Mouse (Mus musculus) kidney, postnatal 4 days (tissue): Measurements from ENCODE around the gene Ptpro.
A peak's percentile ranks its signal among the peaks of the same experiment; 100 is the strongest.

Experiments used
- DNase-seq, 2 experiments: peaks; one replicate each; pipeline ENCODE4 v3.0.0; 2021; ENCODE audit warnings: mixed read lengths in 2 of 2

Ptpro gene

GRCm38 (mm10) chr6:137294973-137295820, 43.1 kb downstream of the Ptpro start:
- DNase-seq: peak; percentile 33 to 64

- DNase-seq: no peak
Observed at GRCm38 (mm10) chr6:137302561-137302960, 50.4 kb downstream of the Ptpro start.

GRCm38 (mm10) chr6:137303824-137304223, 51.7 kb downstream of the Ptpro start:
- DNase-seq: no peak

- DNase-seq: no peak
Observed at GRCm38 (mm10) chr6:137315265-137315664, 63.1 kb downstream of the Ptpro start.

DNA sequence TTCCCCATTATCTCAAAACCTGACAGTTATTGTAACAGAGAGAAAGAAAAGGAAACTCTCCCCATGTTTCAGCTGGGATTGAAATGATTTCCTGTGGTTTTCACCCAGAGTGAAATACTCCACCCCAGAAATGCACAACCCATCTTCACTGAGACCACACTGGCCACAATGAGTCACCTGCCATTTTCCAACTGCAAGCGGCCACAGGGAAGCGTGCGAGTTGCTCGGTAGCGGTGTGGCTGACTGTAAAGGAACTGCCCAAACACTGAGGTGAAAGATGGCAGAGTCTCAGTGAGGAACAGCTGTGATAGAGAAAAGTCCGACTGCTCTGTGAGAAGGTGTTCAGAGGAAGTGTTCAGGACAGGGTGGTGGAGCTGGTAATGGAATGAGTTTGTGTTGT, 64.2 kb downstream of the Ptpro start:
- no peak for DNase-seq

GRCm38 (mm10) chr6:137317509-137317908, 65.4 kb downstream of the Ptpro start:
- DNase-seq: no peak

DNA sequence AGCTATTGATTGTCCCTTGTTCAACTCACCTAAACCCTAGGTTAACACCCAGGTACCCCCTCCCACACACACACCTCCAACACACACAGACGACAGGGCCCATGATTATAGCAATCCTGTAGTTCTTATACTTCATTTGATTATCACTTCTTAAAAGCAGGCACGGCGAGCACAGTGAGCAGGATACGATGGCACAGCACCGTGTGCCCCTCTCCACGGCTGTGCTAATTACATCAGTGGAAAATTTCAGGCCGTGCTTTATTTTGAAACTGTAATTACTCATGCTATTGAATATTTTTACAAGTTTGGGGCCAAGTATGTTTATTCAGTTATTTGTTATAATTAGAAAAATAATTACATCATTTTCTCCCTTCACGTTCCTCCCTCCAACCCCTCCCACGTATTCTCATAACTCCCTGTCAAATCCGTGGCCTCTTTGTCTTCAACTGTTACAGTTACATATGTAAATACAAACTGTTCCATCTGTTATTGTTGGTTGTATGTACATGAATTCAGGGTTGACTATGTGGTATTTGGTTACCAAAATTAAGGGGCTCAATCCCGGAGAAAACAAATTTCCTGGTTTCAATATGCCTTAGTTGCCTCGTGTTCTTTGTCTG, 66.2 kb downstream of the Ptpro start:
- DNase-seq: no peak

DNA sequence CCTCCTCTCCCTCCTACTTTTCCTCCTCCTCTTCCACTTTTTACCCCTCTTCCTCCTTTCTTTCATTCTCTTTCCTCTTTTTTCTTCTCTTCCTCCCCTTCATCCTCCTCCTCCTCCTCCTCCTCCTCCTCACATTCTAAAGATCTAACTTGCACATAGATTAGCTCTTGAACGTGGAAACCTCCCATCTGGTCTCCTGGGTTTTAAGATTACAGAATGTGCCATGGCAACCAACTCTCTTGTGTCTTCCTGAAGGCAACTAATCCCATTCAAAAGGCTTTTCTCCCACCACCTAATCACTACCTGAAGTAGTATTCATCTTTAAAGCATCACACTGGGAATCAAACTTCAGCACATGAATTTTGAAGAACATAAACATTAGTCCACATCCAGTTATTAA, 67.5 kb downstream of the Ptpro start:
- no peak for DNase-seq

DNA sequence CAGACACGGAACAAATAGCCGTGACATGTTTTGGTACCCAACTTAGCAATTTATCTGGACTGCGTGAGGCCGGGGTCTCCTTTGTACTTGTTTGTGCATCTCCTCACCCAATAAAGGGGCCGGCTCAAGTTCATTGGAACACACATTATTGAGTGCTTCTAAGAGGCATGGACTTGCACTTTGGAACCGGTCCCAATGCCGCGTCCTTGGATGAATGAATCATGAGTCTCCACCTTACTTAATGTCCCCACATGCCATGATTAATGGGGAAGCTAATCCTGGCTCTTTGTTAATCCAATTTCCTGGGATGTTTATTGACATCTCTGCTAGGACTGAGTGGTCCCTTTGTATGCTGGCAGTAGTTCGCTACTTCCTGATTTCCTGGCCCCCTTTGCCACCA, 75.6 kb downstream of the Ptpro start:
- peak in 1 of 2 experiments; percentile 22 for DNase-seq

GRCm38 (mm10) chr6:137328228-137328627, 76.1 kb downstream of the Ptpro start:
- DNase-seq: no peak

DNA sequence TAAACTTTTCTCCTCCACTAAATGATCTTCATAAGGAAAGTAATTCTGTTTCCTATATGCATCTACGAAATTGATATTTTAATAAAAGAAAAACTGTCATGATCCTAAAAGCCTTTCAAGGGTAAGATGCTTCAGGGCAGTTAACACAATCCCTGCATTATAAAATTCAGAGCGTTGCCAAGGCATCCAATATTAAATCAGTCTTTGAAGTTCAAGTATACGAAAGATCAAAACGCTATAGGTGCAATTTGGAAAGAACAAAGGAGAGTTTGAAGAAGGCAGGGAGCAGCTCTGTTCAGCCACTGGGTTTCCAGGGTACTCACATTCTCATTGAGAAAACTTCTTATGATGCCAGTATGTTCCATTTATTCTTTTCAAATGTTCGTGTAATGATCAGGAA, 78.7 kb downstream of the Ptpro start:
- DNase-seq: no peak

DNA sequence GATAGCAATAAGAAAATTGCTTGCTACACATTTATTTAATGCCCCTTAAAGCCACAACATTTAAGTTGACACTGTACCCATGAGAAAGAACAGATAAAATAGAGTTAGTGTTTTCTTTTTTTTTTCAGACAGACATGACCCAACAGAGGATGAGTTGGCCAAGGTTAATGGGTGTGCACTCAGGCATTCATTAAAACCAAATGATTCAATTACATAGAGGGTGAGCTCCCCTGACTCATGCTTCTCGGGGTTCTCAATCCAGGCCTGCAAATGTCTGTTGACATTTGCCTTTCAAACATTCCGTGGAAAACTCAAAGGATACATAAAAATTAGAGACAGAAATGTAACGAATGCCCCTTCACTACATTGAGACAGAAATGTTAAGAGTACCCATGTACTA, 79.7 kb downstream of the Ptpro start:
- DNase-seq: no peak

- DNase-seq: no peak
Observed at GRCm38 (mm10) chr6:137339071-137339470, 87.0 kb downstream of the Ptpro start.

DNA sequence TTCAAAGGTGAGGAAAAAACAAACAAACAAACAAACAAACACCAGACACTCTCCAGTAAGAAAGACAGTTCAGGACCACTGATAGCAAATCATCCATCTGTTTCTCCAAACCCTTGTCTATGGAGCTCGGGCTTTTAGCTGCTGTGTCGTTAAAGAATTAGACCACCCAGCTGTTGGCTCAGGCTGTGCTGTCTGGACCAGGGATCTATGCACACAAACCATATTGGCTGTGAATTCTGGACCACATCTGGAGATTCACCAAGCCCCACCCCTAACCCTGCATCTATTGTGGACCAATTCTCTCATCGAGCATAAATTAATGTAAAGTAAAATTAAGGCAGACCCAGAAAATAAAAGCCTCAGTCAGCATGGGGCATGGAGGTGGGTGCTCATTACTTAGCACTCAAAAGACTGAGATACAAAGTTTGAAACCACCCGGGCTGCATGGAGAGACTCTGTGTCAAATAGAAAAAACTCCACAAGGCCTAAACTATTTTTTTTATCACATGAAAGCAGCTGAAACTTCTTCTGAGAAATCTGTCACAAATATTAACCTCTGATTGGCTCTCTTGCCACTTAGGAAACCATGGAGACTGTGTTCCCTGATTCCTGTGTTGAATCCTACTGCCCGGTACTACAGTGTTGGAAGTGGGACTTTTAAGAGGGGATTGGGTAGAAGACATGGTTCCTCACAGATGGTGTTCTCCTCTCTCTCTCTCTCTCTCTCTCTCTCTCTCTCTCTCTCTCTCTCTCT, 91.7 kb downstream of the Ptpro start:
- peak; percentile 36 to 47 for DNase-seq

DNA sequence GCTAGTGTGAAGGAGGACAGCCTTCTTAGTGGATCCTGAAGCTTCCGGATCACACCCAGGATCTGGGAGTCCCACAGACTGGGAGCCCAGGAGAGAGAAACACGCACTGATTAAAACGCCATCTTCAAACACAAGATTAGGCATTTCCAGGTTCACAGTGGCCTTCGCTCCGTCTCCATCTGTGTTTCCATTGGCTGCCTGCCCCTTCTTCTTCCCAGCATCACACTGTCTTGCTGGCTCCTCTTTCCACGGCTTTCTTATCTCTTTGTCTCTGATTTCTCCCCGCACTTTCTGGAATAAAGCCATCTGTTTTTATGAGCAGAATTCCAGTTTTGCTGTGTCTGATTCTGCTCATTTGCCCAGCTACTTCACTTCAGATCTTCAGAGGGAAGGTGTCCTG, 108.0 kb downstream of the Ptpro start:
- DNase-seq: no peak

- no peak for DNase-seq
Observed at GRCm38 (mm10) chr6:137362216-137362615, 110.1 kb downstream of the Ptpro start.

DNA sequence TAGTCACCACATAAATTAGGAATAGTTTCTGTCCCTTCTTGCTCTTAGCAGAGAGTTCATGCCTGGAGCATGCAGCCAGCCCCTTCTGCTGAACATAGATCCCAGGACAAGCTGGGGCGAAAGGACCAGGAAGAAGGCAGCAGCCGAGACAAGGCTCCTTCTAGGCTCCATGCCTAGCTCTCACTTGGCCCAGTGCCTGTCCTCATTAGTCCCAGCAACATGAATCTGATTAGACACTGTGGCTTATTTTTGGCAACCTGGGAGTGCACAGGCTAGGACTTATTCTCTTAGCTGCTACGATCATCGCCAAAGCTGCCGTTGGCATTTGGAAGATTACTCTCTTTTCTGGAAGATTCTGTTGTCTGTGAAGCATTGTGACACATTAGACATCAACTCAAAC, 112.6 kb downstream of the Ptpro start:
- peak; percentile 31 to 52 for DNase-seq

- DNase-seq: no peak
Observed at GRCm38 (mm10) chr6:137365637-137366036, 113.5 kb downstream of the Ptpro start.

- peak in 1 of 2 experiments; percentile 14 for DNase-seq
Observed at GRCm38 (mm10) chr6:137370745-137371144, 118.6 kb downstream of the Ptpro start.

GRCm38 (mm10) chr6:137371455-137371854, 119.3 kb downstream of the Ptpro start:
- no peak for DNase-seq

DNA sequence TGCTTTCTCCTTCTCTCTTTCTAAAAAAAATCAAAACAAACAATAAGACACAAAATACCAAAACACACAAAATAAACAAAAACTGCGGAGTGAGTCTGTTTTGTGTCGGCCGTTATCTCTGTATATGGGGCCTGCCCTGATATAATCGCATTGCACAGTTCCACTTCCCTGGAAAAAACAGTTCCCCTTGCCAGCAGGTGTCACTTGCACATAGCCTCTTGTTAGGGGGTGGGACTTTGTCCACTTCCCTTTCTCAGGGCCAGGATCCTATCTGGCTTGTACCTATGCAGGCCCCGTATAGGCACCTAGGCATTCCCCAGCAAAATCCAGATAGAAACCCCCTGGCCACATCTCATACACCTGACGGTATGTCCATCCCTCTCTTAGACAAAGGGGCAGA, 121.8 kb downstream of the Ptpro start:
- DNase-seq: no peak

DNA sequence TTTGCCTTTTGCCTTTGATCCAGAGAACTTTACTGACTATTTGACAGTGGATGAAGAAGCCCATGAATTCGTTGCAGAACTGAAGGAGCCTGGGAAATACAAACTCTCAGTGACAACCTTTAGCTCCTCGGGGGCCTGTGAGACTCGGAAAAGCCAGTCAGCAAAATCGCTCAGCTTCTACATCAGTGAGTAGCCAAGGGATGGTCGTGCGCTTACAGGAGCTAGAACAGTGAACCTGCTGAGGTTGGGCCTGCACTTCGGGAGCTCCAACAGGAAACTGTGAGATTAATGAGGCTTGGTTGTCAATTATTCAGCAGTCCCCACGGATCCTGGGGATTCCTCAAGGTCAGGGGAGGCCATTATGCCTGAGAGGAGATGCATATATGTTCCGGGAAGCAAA, 130.4 kb downstream of the Ptpro start:
- DNase-seq: peak in 1 of 2 experiments; percentile 23

DNA sequence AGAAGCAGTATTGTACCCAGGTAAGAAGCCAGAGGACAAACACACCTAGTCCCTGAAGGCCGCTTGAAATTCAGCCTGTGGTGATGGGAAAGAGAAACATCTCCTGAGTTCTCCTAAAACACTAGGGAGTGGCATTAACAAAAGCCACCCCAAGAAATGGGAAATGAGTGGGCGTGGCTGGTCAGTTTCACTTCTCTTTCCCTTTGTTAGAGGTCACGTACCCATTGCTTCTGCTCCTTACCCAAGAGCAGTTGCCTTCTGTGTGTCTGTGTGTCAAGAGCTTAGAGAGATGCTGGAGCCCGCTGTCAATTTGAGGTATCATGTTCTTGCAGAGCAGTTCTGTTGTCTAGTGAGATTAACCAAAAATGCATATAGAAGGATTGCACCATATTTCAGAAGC, 134.2 kb downstream of the Ptpro start:
- no peak for DNase-seq

DNA sequence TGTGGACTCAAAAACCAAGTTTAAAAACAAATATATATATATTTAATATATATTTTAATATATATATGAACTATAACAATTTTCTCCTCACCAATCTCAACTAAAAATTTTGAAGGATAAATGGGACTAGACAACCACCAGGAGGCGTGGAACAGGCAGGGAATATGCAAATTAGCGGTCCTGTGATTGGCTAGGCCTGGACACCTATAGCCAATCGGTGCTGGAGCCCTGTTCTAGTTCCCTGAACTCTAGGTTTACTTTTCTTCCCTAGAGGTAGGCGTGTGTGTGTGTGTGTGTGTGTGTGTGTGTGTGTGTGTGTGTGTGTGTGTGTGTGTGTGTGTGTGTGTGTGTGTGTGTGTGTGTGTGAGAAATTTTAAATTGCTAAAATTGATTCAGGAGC, 134.8 kb downstream of the Ptpro start:
- peak in 1 of 2 experiments; percentile 33 for DNase-seq
